Mouse (Mus musculus) CH12.LX (cell line): ENCODE measurements at regions not wholly inside any gene's neighbourhood (a gene's known extent, or its start where the extent isn't known, plus 50 kb on each side); places are given as distances from the start of the nearest gene placed in this dataset.

Experiments
- DNase-seq: peaks from one replicate; pipeline ENCODE4 v3.0.0-alpha.2; 2013; ENCODE audit errors: extremely low read depth
- H3K27ac ChIP-seq: 2 replicates; pipeline ENCODE4 v1.5.1; 2012; ENCODE audit warnings: low read depth, mild to moderate bottlenecking, control low read depth, moderate library complexity; ENCODE audit not compliant: insufficient read depth
- H3K27me3 ChIP-seq: replicated peaks from 2 replicates; pipeline ENCODE3; 2012; ENCODE audit warnings: inconsistent platforms
- H3K36me3 ChIP-seq, 2 experiments: replicated peaks in 1 of 2; 2 replicates each; pipeline versions ENCODE3 to v1.6.1; 2012; ENCODE audit warnings: inconsistent platforms in 1 of 2, low read length in 1 of 2, mild to moderate bottlenecking in 1 of 2, mixed read lengths in 1 of 2, moderate library complexity in 1 of 2; ENCODE audit not compliant: control insufficient read depth in 1 of 2, insufficient read depth in 1 of 2
- H3K4me1 ChIP-seq, 2 experiments: 2 replicates each; pipeline ENCODE4 v1.6.1; 2012; ENCODE audit warnings: inconsistent platforms in 1 of 2, moderate library complexity in 1 of 2; ENCODE audit not compliant: insufficient read depth in 2 of 2, control insufficient read depth in 1 of 2
- H3K4me2 ChIP-seq: 2 replicates; pipeline ENCODE4 v1.6.1; 2012; ENCODE audit warnings: low read depth, mild to moderate bottlenecking, control low read depth; ENCODE audit not compliant: poor library complexity, insufficient read depth, severe bottlenecking
- H3K4me3 ChIP-seq, 3 experiments: fragments of 150-350 bp in 1 of 3; sonication (generic) in 1 of 3; replicated peaks in 1 of 3; 2 replicates each; pipeline versions ENCODE3 to v1.5.1; 2011 to 2012; ENCODE audit warnings: low read depth in 2 of 3, low read length in 2 of 3, mild to moderate bottlenecking in 2 of 3, moderate library complexity in 2 of 3, control low read depth in 1 of 3, improper control_type of control experiment in 1 of 3, inconsistent platforms in 1 of 3, mixed read lengths in 1 of 3; ENCODE audit not compliant: poor library complexity in 1 of 3
- H3K79me2 ChIP-seq: replicated peaks from 2 replicates; pipeline ENCODE4 v1.6.1; 2012; ENCODE audit warnings: mild to moderate bottlenecking, moderate library complexity; ENCODE audit not compliant: control insufficient read depth, poor library complexity, insufficient read depth, severe bottlenecking; ENCODE audit errors: extremely low read depth
- H3K9ac ChIP-seq: 2 replicates; pipeline ENCODE4 v1.6.1; 2012; ENCODE audit warnings: low read depth, mild to moderate bottlenecking, control low read depth, moderate library complexity; ENCODE audit not compliant: insufficient read depth
- H3K9me3 ChIP-seq: replicated peaks from 2 replicates; pipeline ENCODE3; 2012; ENCODE audit warnings: low read length, inconsistent platforms, mixed read lengths
- CTCF ChIP-seq, 2 experiments: IDR thresholded peaks in 1 of 2; conservative IDR thresholded peaks in 1 of 2; 2 replicates each; pipeline ENCODE4 v1.5.1; 2011 to 2012; ENCODE audit warnings: low read depth in 2 of 2, low read length in 2 of 2, improper control_type of control experiment in 1 of 2, inconsistent platforms in 1 of 2, mild to moderate bottlenecking in 1 of 2, moderate library complexity in 1 of 2
- E2F4 ChIP-seq: IDR thresholded peaks from 2 replicates; pipeline ENCODE4 v1.6.1; 2011; ENCODE audit warnings: low read depth, low read length, improper control_type of control experiment; ENCODE audit not compliant: insufficient replicate concordance
- HCFC1 ChIP-seq: IDR thresholded peaks from 2 replicates; pipeline ENCODE4 v1.6.1; 2012; ENCODE audit warnings: low read depth, mild to moderate bottlenecking, inconsistent platforms, low read length, improper control_type of control experiment
- JUN ChIP-seq: IDR thresholded peaks from 2 replicates; pipeline ENCODE4 v1.6.1; 2011; ENCODE audit warnings: low read depth, mild to moderate bottlenecking, low read length, improper control_type of control experiment, moderate library complexity; ENCODE audit not compliant: insufficient read depth
- JUND ChIP-seq: conservative IDR thresholded peaks from 2 replicates; pipeline ENCODE4 v1.6.1; 2011; ENCODE audit warnings: low read depth, low read length, improper control_type of control experiment
- MAX ChIP-seq: IDR thresholded peaks from 2 replicates; pipeline ENCODE4 v1.6.1; 2011; ENCODE audit warnings: low read length, improper control_type of control experiment
- MAZ ChIP-seq: IDR thresholded peaks from 2 replicates; pipeline ENCODE4 v1.6.1; 2012; ENCODE audit warnings: low read depth, mild to moderate bottlenecking, inconsistent platforms, low read length, improper control_type of control experiment, moderate library complexity
- MEF2A ChIP-seq: IDR thresholded peaks from 2 replicates; pipeline ENCODE4 v1.6.1; 2014; ENCODE audit warnings: low read depth, mild to moderate bottlenecking, inconsistent platforms, low read length, improper control_type of control experiment, borderline replicate concordance
- MXI1 ChIP-seq: IDR thresholded peaks from 2 replicates; pipeline ENCODE4 v1.6.1; 2011; ENCODE audit warnings: mild to moderate bottlenecking, low read depth, low read length, improper control_type of control experiment
- MYC ChIP-seq: IDR thresholded peaks from 2 replicates; pipeline ENCODE4 v1.6.1; 2011; ENCODE audit warnings: low read depth, mild to moderate bottlenecking, improper control_type of control experiment, low read length
- PAX5 ChIP-seq: IDR thresholded peaks from 2 replicates; pipeline ENCODE4 v1.6.1; 2012; ENCODE audit warnings: low read length, inconsistent platforms, mixed read lengths
- POLR2AphosphoS2 ChIP-seq: IDR thresholded peaks from 2 replicates; pipeline ENCODE4 v1.6.1; 2011; ENCODE audit warnings: low read depth, low read length, improper control_type of control experiment
- RCOR1 ChIP-seq: conservative IDR thresholded peaks from 2 replicates; pipeline ENCODE4 v1.6.1; 2012; ENCODE audit warnings: low read depth, mild to moderate bottlenecking, inconsistent platforms, low read length, improper control_type of control experiment
- SIN3A ChIP-seq: IDR thresholded peaks from 2 replicates; pipeline ENCODE4 v1.6.1; 2012; ENCODE audit warnings: low read length, improper control_type of control experiment, inconsistent platforms
- TBP ChIP-seq: conservative IDR thresholded peaks from 2 replicates; pipeline ENCODE4 v1.6.1; 2011; ENCODE audit warnings: low read depth, low read length, improper control_type of control experiment
- USF1 ChIP-seq: IDR thresholded peaks from 2 replicates; pipeline ENCODE4 v1.6.1; 2014; ENCODE audit warnings: low read depth, mild to moderate bottlenecking, inconsistent platforms, low read length, improper control_type of control experiment
- ZNF384 ChIP-seq: IDR thresholded peaks from 2 replicates; pipeline ENCODE4 v1.6.1; 2012; ENCODE audit warnings: low read depth, low read length, improper control_type of control experiment, inconsistent platforms
- dilution Hi-C: fragments of 300-500 bp; cut with MboI; formaldehyde crosslinking; loops from 2 replicates; pipeline ENCODE4 v1.14.3; 2020; ENCODE audit warnings: low sequenced_read_pairs; ENCODE audit not compliant: extremely low pct_unique_long_range_greater_than_20kb, extremely low pct_ligation_motif_present
- in situ Hi-C: fragments of 300-500 bp; cut with MboI; formaldehyde crosslinking; loops from 3 replicates; pipeline ENCODE4 v1.14.3; 2019; ENCODE audit warnings: low sequenced_read_pairs, low pct_ligation_motif_present, low pct_unique_long_range_greater_than_20kb, mixed read lengths

- Histone ChIP-seq H3K27ac (no peak overlapping the region), H3K79me2 (no peaks in the 10 kb centered on the region), H3K27me3 (no peaks in the 10 kb centered on the region), H3K4me1 (no peaks in the 10 kb centered on the region), H3K4me3 (no peak overlapping the region), H3K36me3 (no peaks in the 10 kb centered on the region), H3K9me3 (no peaks in the 10 kb centered on the region)
- dilution Hi-C loops, result no loop called here
- DNase-seq, result no peak
- in situ Hi-C loops, result no loop called here
- no peak for TF ChIP-seq JUND
- no peak for TF ChIP-seq HCFC1
- TF ChIP-seq, all 38 proteins: peak for 0
- Histone ChIP-seq H3K4me2 (no peak overlapping the region), H3K9ac (no peak overlapping the region)
Measured at GRCm38 (mm10) chr17:15971351-15971685, 140.5 kb upstream of the Rgmb start.

GRCm38 (mm10) chr17:15970481-15971350 lies 139.9 kb upstream of the Rgmb start:
- no peak overlapping the region for H3K9ac ChIP-seq
- H3K36me3 ChIP-seq, result no peaks in the 10 kb centered on the region
- DNase-seq, result no peak
- no peak overlapping the region for H3K4me2 ChIP-seq
- no peak overlapping the region for H3K4me3 ChIP-seq
- no peaks in the 10 kb centered on the region for H3K79me2 ChIP-seq
- no peaks in the 10 kb centered on the region for H3K4me1 ChIP-seq
- in situ Hi-C loops, result no loop called here
- H3K27ac ChIP-seq, result no peak overlapping the region
- H3K27me3 ChIP-seq, result no peaks in the 10 kb centered on the region
- no peaks in the 10 kb centered on the region for H3K9me3 ChIP-seq
- TF ChIP-seq MEF2A (no peak), MAZ (no peak), E2F4 (no peak), MXI1 (no peak), PAX5 (no peak), TBP (no peak), HCFC1 (no peak), MYC (no peak), JUN (no peak), USF1 (no peak), POLR2AphosphoS2 (no peak), MAX (no peak), RCOR1 (no peak), ZNF384 (no peak), SIN3A (no peak), CTCF (conservative IDR thresholded peaks at IDR 0.05 in 1 of 2, IDR thresholded peaks at IDR 0.05 in 1 of 2; ENCODE audit: low read depth in 2 of 2, low read length in 2 of 2) (no peak)
- TF ChIP-seq, all 38 proteins: peak for 0
- dilution Hi-C loops, result no loop called here
